Mouse (Mus musculus) megakaryocyte, adult 5-6 weeks (primary cell): ENCODE measurements around the gene Sapcd2. TPM values are rescaled to one million over a fixed set of nuclear protein-coding genes. Genes with fewer than 3 reads are reported as not detected.
"Not testable (repeated sequence)": the region's sequence is repeated elsewhere in the genome, so short reads cannot be mapped to it uniquely, and the experiment has no call there.

ENCODE experiments used
- ATAC-seq: 2 replicates; pipeline ENCODE4 v1.8.0; 2016; ENCODE audit warnings: mild to moderate bottlenecking, inconsistent platforms; ENCODE audit not compliant: poor library complexity, severe bottlenecking
- total RNA-seq, 2 experiments: library from RNA; stranded (forward) in 1 of 2; stranded (reverse) in 1 of 2; fragments of 153-499, 151-499 nt in 1 of 2; fragments of 221-1000, 200-1000 nt in 1 of 2; gene quantifications; 2 replicates each; pipeline versions ENCODE4 v1.2.3 to v1.2.4; 2015 to 2017

Sapcd2 gene
- total RNA-seq, 2 experiments from 2014 or later: 3.6 to 5.5 TPM

DNA sequence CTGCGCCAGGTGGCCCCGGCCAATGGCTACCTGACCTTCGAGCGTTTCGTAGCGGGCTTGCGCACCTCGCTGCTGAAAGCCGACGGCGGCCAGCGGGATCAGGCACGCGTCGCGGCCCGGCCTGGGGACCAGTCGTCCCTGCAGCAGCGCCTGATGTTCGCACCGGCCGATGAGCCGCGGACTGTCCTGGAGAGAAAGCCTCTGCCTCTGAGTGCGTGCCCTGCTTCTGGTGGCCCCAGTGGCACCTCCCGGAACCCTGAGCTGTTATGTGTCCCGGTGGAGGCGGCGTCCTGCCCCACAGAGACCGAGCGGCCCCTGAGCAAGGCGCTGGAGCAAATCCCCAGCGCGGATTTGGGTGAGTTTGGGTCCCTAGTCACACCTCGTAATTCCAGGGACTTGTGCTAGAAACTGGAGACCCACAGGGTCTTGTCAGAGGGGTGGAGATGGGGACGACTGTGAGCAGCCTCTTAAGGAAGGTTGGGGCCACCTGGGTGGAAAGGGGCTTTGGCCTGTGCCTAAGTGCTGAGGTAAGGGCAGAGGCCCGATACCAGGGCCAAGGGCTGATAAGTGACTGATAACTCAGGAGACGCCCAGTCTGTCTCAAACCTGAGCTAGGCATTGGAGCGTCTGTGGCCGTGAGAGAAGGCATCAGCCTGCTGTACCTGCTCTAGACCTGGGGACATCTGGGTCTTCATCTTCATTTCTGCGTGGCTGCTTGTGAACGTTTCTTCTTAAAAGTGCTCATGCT lies 697 bp downstream of the Sapcd2 start:
- 0 out of 2 replicates have a peak, but pooled peaks have one; percentile 3 for ATAC-seq

DNA sequence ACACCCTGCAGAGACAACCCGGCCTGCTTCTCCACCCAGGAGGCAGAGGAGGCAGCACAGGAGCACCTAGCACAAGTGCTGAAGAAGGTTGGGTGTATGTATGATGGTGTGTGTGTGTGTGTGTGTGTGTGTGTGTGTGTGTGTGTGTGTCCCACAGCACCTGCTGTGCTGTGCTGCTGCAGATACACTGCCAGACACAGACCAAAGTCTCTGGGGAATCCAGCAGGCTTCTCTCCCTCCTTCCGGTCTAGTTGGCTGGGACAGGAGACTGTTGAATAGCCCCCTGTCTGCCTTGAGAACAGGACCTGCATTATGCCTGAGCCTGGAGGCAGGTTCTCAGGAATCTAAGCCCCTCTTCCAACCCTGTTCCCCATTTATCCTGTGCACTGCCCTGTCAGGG lies 1.3 kb downstream of the Sapcd2 start:
- no peak for ATAC-seq

- peak; percentile 31 for ATAC-seq
These were observed 4.5 kb downstream of the Sapcd2 start for GRCm38 (mm10) chr2:25376589-25376988.

- ATAC-seq: no peak
These were observed 12.4 kb downstream of the Sapcd2 start for GRCm38 (mm10) chr2:25384492-25384891.

DNA sequence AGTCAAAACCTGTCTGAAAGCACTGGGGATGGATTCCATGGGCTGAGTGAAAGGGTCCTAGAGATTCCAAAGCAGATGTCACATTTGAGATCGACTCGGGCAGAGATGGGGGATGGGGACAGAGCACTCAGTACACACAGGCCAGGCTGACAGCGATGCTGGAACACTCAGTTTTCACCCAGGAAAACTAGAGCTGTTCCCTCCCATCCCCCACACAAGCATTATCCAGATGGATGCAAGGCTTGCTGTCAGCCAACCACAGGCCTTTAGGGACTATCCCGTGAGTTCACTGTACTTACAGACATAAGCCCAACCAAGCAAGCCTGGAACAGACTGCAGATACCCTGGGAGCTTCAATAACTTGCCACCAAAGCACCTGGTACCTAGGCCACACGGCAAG lies 19.1 kb downstream of the Sapcd2 start:
- no peak for ATAC-seq

- no peak for ATAC-seq
These were observed 22.4 kb downstream of the Sapcd2 start for GRCm38 (mm10) chr2:25394281-25395221.

DNA sequence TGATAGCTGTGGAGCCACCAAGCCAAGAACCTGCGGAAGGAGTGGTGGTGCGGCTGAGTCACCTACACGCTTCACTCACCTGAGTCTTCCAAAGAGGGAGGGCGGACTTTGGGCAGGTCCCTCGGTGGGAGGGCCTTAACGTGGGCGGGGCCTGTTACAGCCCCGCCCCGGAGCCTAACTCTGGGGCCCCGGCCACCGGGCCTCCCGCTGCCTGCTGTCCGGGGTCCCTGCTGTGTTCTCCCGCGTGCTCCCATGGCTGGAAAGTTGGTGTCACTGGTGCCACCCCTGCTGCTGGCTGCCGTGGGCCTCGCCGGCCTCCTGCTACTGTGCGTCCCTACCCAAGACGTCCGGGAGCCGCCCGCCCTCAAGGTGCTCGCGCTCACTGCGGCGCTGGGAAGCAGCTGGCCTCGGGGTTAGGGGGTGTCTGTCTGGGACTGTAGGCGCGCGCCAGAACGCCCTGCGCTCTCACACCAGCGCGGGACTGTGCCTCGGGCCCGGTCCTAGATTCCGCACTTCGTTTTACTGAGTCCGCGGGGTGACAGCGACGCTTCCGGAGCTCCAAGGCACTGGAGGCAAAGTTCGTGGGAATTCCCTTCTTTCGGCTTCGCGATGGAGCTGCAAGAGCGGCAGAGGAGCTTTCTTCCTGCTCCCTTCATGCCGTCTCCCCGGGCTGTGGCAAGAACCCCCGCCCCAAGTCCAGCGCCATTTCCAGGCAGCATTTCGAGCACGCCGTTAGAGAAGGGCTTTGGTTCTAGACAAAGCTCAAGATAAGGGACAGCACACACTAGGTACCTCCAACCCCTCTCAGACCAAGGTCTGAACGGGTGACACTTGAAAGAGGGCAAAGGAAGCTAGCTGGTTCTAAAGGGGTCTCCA lies 23.8 kb downstream of the Sapcd2 start, which contains the start of gene Entpd2:
Entpd2 (plus strand) TSS at position 154 of the 876 bp plus-strand sequence.
- no peak for ATAC-seq

GRCm38 (mm10) chr2:25396597-25396983 lies 24.5 kb downstream of the Sapcd2 start:
- no peak for ATAC-seq

DNA sequence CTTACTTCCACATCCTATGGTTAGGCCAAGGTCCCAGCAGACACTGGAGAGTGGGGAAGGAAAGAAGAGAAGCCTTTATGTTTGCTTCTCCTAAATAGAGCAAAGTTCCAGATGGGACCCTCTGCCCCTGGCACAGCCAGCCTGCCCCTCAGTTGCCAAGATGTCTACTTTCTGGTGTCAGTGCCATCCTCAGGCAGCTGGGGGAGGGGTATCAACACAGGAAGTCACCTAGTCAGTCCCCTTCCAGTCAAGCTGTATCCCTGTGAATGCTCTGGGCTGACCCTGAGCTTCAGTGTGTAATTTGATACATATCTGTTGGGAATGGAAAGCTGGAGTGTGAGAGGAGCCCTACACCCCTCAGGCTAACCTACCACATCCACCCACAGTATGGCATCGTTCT lies 24.9 kb downstream of the Sapcd2 start:
- no peak for ATAC-seq

GRCm38 (mm10) chr2:25398065-25398464 lies 25.9 kb downstream of the Sapcd2 start:
- no peak for ATAC-seq

DNA sequence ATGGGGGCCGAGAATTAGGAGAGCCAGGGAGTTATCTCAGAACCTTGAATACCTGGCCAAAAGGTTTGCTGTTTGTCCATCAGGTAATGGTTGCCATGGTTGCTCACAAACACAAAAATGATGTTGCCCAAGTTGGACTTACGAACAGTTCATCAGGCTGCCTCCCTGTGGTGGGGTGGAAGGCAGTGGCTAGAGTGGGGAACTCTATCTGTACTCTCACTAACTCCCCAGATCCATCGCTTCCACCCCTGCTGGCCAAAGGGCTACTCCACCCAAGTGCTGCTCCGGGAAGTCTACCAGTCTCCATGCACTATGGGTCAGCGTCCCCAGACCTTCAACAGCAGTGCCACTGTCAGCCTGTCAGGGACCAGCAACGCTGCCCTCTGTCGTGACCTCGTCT lies 26.9 kb downstream of the Sapcd2 start, which contains the start of gene Npdc1:
Npdc1 (plus strand) TSS at position 301 of the 400 bp plus-strand sequence.
- no peak for ATAC-seq

- ATAC-seq: no peak
These were observed 28.2 kb downstream of the Sapcd2 start for GRCm38 (mm10) chr2:25400291-25400690.

- peak; percentile 53 for ATAC-seq
These were observed 28.6 kb downstream of the Sapcd2 start for GRCm38 (mm10) chr2:25400764-25401163.

GRCm38 (mm10) chr2:25402377-25402971 lies 30.4 kb downstream of the Sapcd2 start:
- ATAC-seq: peak; percentile 62

DNA sequence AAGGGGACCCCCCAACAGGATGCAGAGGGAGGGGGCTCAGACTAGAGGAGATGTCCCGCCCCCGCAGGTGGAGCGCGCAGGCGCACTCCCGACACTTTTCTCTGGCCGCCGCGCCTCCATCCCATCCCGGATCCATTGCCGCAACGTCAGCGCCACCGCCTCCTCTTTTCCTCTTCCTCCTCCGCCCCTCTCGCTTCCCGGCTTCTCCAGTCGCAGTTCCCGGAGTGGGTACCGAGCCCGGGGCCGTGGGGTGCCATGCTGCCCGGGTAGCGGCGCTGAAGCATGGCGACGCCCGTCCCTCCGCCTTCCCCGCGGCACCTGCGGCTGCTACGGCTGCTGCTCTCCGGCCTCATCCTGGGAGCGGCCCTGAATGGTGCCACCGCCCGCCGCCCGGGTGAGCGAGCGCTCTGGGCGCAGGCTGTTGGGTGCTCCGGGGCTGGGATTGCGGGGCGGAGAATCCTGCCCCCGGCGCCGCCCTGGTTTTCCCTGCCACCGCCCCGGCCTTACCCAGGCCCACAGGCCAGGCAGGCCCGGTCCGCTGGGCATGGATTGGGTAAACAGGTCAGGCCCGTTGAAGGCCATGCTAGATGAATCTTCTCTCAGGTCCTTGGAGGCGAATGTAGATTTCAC lies 31.0 kb downstream of the Sapcd2 start:
- no peak for ATAC-seq

DNA sequence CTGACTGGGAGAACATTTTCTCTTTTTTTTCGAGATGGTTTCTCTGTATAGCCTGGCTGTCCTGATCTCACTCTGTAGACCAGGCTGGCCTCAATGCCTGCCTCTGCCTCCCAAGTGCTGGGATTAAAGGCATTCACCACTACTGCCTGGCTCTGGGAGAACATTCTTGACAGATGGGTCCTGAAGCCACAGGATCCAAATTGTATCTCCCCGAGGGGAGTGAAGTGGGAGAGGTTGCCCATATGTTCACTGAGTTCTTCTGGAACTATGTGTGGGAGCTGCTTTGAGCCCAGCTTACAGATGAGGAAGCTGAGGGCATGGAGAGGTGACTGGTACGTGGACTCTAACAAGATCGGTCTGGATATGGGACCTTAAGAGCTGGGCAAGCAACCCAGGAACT lies 31.9 kb downstream of the Sapcd2 start:
- ATAC-seq: no peak

GRCm38 (mm10) chr2:25408908-25409307 lies 36.8 kb downstream of the Sapcd2 start:
- no peak for ATAC-seq

DNA sequence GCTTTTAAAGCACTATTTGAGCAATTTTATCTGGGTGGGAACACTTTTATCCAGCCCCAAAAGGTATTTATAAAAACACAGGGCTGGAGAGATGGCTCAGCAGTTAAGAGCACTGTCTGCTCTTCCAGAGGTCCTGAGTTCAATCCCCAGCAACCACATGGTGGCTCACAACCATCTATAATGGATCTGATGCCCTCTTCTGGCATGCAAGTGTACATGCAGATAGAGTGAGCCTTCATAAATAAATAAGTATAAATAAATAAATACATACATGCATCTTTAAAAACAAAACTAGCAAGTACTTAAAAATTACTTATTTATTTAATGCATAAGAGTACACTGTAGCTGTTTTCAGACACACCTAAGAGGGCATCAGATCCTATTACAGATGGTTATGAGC lies 41.3 kb downstream of the Sapcd2 start:
- ATAC-seq: not testable (repeated sequence)

DNA sequence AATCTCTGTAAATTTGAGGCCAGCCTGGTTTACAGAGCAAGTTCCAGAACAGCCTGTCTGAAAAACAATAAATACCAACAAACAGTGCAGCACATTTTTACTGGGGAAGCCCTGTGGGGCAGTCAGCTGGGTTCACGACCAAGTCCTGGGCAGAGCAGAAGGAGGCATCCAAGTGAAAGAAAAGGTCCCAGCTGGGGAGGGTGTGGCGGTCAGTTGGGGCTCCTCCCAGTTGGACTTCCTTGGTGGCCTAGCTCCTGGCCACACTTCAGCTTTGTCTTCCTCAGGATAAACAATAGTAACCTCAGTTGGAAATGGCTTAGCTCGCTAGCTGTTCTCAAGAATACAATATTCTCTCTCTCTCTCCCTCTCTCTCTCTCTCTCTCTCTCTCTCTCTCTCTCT lies 45.3 kb downstream of the Sapcd2 start:
- ATAC-seq: no peak

- peak; percentile 33 for ATAC-seq
These were observed 49.8 kb downstream of the Sapcd2 start for GRCm38 (mm10) chr2:25421896-25422295.
